ENCODE assay signal across 16 mouse cellular contexts in genomic region chr10:7019781-7020386, GRCm38 (mm10). TPM values are rescaled to one million over a fixed set of nuclear protein-coding genes. Genes with fewer than 3 reads are reported as not detected.
DNase-seq lines count a peak whose midpoint lies in the region; TF ChIP-seq lines count a peak whose summit lies in the region.
"Had no signal": no experiment of that assay in that cellular context is flagged by ENCODE, and none has a peak within 500 bp of the region (broad histone marks: within the 10 kb centered on the region; RNA-seq: fewer than 3 reads in every experiment).

No protein-coding gene starts in this region.

- no peak overlapping the region for H3K4me3 ChIP-seq in myocyte
- H3K4me3 ChIP-seq: embryonic facial prominence, embryonic 15.5 days; forebrain, embryonic 15.5 days; gastrocnemius, adult 2 months; limb, embryonic 15.5 days had no signal

- H3K4me2 ChIP-seq in myocyte (ENCODE audit: low read depth), result peak overlapping the region; percentile 19
- H3K4me2 ChIP-seq: embryonic facial prominence, embryonic 15.5 days; forebrain, embryonic 15.5 days; limb, embryonic 15.5 days had no signal

- peak; percentile 17 for DNase-seq in adrenal gland, postnatal 14 days
- no peak for DNase-seq in adrenal gland, adult 18-20 months (ENCODE audit: low spot score in 2 of 2)
- DNase-seq in lung, postnatal 10 days, result peak; percentile 25
- DNase-seq in lung, postnatal 25 days (ENCODE audit: low spot score), result no peak
- DNase-seq in kidney, adult 9 months, result peak; percentile 67
- no peak for DNase-seq in spleen, postnatal 14 days (ENCODE audit: low spot score in 2 of 2)
- DNase-seq in cerebellum, adult 9-10 months, result no peak
- DNase-seq: gastrocnemius, adult 2 months; heart, postnatal 36 days; layer of hippocampus, adult 9-11 months; right cerebral cortex, adult 18-20 months had no signal

- H3K36me3 ChIP-seq in myocyte (ENCODE audit: control insufficient read depth, insufficient read depth), result no peaks in the 10 kb centered on the region
- H3K36me3 ChIP-seq: embryonic facial prominence, embryonic 15.5 days; forebrain, embryonic 15.5 days; G1E; limb, embryonic 15.5 days had no signal

- no peak for TF ChIP-seq POLR2A in myocyte (IDR thresholded peaks at IDR 0.05; ENCODE audit: insufficient read length, low read depth)

- no peaks in the 10 kb centered on the region for H3K27me3 ChIP-seq in myocyte (ENCODE audit: control insufficient read depth, insufficient read depth, insufficient read length)
- H3K27me3 ChIP-seq: embryonic facial prominence, embryonic 15.5 days; forebrain, embryonic 15.5 days; limb, embryonic 15.5 days had no signal

- H3ac ChIP-seq in myocyte (ENCODE audit: control insufficient read depth, insufficient read length), result no peak overlapping the region

- no peaks in the 10 kb centered on the region for H3K79me2 ChIP-seq in myocyte (ENCODE audit: control insufficient read depth, insufficient read depth)

TF ChIP-seq in myocyte, 11 proteins besides CTCF, POLR2A, EP300 and RAD21:
- peak; percentile 59 for TF ChIP-seq USF1 (IDR thresholded peaks at IDR 0.05; ENCODE audit: low read depth)
- TF ChIP-seq MYOD1 (IDR thresholded peaks at IDR 0.05; ENCODE audit: control insufficient read depth in 1 of 3, insufficient read length in 2 of 3, low read depth in 2 of 3), result no peak

RNA-seq across cellular contexts. Expression of gene Ipcef1, which starts 32.4 kb away (rescaled TPM):
- total RNA-seq in adrenal gland, postnatal 14 days (2021), result 0.74 and 5.1 TPM in 2 replicates
- total RNA-seq in adrenal gland, adult 18-20 months (2021), result under 1 TPM; 0.40 to 0.51 TPM
- polyA plus RNA-seq in myocyte (2012; fragmentation: generic; extraction: Trizol), result not detected
- total RNA-seq: gastrocnemius, adult 2 months had no signal
- polyA plus RNA-seq: G1E had no signal

Comparison
In these comparisons a context has a peak if more than half of its experiments do, and no peak if none do; other contexts are left out.
1. DNase-seq: peak in adrenal gland, postnatal 14 days (single experiment), lung, postnatal 10 days (single experiment) and kidney, adult 9 months (single experiment); none in adrenal gland, adult 18-20 months (0 of 2), lung, postnatal 25 days (single experiment), spleen, postnatal 14 days (0 of 2) and cerebellum, adult 9-10 months (single experiment).